Mouse (Mus musculus) E14TG2a.4 (cell line): Measurements from ENCODE around the gene Nfic.

Source experiments
- CTCF ChIP-seq: conservative IDR thresholded peaks from 2 replicates; pipeline ENCODE4 v1.5.1; 2014; ENCODE audit warnings: low read length
- POU5F1 ChIP-seq: IDR thresholded peaks from 2 replicates; pipeline ENCODE4 v1.6.1; 2014; ENCODE audit warnings: low read length, borderline replicate concordance

GRCm38 (mm10) chr10:81474461-81474860 lies 19.0 kb upstream of the Nfic start:
- no peak for TF ChIP-seq POU5F1
- TF ChIP-seq CTCF = no peak
